Mouse (Mus musculus): ENCODE measurements around the gene Izumo2.

The Izumo2 gene

DNA sequence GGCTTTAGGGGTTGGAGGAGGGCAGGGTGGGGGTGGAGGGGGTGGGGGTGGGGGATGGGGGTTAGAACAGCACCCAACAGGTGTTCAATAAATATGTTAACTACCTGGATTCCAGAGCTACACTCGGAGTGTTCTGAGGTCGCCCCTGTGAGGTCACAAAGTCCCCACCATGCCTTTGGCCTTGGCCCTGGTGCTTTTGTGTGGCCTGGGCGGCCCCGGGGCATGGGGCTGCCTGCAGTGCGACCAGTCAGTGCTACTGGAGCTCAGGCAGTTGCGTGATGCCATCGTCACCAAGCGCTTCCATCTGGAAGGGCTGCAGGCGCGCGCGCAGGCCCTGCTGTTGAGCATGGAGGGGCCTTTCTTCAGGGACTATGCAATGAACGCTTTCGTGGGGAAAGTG is at the start of gene Izumo2:
Gene Izumo2, plus strand, starts transcription at position 169 of the 400 bp plus-strand sequence.
- no peak for DNase-seq

DNA sequence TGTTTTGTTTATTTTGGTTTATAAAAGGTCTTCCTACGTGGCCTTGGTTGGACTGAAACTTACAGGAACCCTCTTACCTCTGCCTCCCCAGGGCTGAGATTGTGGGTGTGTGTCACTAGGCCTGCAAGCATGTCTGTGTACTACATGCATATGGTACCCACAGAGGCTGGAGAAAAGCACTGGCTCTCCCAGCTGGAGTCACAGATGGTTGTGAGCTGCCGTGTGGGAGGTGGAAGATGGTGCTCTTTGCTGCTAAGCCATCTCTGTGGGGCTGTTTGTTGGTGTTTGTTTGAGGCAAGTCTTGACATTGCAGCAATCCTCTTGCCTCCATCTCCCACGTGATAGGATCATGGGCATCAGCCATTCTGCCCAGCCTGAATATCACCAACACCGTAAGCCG is 47.3 kb upstream of the Izumo2 start:
- no peak for DNase-seq

DNA sequence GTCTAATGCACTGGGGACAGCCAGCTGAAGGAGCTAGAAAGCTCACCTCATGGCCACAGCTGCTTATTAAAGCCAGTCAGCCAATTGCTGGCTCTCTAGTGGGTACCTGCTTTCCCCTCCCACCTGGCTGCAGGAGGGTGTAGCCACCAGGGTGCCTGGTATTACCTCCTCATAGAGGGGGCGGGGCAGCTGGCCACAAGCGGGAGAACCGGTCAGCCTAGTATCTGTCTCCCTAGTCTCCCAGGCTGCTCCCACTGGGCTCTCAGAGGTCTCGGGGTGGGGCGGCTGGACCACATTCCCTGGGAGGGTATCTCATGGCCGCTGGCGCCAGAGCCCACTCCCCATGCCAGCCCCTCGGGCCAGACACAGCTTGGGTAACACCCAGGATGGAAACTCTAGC is 46.4 kb upstream of the Izumo2 start:
- DNase-seq = peak; percentile 65

DNA sequence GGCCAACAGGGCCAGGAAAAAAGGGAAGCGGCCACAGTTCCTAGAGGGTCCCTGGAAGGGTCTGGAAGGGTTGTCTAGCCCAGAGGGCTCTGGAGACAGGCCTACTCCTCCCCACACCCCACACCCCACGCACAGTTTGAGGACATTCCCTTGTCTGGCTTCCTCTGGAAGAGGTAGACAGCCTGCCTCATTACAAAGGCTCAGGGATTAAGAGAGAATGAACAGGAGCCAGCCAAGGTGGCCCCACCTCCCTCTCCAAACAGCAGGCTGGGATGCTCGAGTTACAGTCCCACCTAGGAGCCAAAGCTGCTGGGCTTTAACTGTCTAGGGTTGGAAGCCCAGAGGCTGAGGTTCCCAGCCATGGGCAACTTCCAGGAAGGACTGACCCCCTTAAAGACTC is 46.0 kb upstream of the Izumo2 start:
- DNase-seq = no peak

DNA sequence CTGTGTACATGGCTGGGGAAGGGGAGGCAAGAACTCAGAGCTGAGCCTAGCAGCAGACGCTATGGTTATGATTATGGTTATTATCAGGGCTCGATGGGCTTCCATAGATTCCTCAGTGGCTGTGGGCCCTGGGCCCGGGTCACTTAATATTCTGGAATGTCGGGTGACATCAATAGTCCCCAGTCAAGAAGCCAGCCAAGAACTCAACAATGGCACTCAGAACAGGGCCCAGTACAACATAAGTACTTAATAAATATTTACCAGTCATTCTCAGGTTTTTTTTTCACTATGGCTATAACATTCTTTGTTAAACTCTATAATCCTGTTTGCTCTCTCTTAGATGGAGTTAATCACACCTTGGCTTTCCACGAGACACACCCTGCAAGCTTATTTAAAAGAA is 45.0 kb upstream of the Izumo2 start:
- DNase-seq = no peak

DNA sequence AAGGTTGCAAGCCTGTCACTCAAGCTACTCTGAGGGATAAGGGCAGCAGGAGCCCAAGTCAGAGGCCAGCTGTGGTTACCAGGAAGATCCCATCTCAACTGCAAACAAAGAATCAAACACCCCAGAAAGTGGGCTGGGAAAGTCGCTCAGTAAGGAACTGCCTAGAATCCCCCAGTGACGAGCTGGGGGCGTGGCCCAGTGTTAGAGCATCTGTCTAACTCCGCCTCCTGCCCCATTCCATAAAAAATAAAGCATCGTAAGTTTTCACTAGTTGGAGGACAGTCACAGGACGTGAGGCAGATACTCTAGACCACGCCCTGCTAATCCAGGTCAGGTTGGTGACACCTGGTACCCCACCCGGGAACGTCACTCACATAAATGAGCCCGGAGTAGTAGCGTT is 43.8 kb upstream of the Izumo2 start:
- no peak for DNase-seq

DNA sequence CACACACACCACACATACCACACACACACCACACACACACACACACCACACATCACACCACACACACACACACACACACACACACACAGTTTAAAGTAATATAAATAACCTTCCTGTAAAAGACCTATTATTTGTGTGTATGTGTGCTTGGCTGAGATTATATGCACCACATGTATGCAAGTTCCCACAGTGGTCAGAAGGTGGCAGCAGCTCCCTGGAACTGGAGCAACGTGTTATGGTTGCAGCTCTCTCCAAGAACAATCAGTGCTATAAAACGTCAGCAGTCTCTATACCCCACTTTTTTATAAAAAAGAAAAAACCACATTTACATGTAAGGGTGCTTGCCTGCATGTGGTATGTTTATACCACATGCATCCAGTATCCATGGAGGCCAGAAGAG is 42.1 kb upstream of the Izumo2 start:
- no peak for DNase-seq

DNA sequence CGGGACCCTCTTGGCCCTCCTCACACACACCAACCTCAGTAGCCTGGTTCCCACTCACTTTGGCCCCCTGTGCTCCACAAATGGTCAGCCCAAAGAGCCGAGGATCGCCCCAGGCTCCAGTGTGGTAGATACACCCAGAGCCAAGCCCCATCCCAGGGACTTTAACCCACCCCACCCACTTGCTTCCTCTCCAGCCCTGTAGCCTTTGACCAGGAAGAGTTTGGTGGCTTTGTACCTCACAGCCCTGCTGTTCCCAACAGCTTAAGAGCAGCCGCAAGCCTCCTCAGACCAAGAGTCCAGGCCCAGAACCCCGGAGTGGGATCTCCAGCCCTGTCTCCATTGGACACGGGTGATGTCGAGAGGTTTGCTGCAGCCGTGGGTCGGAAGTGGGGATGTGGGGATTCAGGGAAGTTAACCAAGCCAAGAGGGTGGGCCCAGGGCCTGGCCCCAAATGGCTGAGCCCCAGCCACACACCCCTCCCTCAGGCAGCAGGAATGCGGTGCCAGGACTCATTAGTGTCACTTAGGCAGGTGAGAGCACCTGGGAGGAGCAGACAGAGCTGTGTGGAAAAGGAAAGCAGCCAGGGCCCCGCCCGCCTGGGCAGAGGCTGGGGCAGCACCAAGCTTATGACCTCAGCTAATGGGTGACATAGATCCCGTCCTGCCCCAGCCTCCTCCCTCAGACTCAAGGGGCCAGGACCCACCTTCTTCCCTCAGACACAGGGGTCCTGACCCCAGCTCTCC is 40.4 kb upstream of the Izumo2 start:
- peak; percentile 38 for DNase-seq

DNA sequence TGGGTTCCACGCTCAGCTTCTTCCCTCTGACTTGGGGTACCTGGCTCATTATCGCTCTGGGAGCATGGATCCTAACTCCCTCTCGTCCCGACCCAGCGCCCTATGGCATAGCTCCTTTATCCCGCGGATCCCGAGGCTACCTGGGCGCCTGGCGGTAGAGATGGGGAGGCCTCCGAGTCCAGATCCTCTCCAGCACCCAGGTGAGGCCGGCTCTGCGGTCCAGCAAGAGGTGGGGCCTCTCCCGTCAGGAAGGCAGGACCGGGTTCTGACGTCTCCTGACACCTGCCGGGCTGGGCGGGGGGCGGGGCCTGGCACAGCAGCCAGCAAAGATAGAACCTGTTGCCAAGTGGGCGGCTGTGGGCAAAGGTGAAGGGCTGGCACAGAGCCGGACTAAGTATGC is 39.4 kb upstream of the Izumo2 start:
- peak; percentile 69 for DNase-seq

DNA sequence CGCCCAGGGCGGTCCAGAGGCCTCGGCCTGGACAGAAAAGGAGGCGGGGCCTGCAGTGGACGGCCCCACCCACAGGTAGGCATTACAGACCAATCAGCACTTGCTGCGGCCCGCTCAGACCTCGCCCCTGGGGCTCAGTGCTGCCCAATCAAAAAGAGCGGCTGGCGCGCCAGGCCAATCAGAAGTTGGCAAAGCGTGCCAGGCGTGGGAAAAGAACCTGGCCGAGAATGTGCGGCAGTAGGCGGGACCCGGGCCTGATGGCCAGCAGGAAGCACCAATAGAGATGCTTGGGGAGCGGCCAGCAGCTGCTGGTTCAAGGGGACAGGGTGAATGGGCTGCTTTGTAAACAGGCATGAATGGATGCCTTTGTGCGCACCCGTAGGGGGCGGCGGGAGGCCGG is 37.7 kb upstream of the Izumo2 start, which contains the start of gene Myh14:
Gene Myh14, minus strand, starts transcription at position 41 of the 400 bp plus-strand sequence.
- peak; percentile 90 for DNase-seq

DNA sequence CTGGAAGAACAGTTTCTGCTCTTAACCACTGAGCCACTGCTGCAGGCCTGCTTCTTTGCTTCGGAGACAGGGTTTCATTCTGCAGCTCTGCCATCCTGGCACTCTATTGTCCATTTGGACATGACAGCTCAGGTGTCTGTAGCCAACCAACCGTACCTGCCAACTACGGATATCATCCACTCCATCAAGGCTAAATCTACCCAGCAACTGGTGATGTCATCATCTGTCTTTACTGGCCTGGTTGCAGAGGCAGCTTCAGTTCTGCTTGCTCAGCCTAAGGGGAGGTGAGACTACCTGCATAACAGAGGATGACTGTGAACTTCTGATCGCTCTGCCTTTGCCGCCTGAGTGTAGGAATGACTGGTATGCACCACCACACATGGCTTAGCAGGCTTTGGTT is 36.3 kb upstream of the Izumo2 start:
- peak; percentile 17 for DNase-seq

DNA sequence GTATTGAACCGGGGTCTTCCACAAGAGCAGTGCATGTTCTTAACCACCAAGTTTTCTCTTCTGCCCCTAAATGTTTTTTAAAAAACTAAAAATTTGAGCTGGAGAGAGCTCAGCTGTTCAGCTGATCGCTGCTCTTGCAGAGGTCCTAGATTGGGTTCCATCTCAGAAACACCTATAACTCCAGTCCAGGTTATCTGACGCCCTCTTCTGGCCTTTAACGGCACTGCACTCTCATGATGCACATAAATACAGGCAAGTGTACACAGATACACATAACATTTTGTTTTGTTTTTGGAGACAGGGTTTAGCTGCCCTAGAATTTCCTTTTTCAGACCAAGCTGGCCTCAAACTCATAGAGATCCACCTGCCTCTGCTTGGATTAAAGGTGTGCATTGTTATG is 34.0 kb upstream of the Izumo2 start:
- DNase-seq = no peak

DNA sequence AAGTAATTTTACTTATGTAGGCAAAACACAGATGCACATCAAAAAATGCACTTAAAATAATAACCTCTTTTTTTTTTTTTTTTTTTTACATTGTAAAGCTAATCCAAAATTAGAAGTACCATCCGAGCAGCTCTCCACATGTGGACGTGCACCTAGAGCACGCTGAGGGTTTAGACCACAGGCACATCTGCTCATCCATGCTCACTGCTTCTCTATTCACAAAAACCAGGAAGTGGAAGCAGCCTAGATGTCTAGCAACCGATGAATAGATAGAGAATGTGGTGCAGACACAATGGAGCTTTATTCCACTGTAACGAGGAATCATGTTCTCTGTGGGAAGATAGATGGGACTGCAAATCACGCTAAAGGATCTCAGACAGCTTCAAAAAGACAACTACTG is 33.4 kb upstream of the Izumo2 start:
- no peak for DNase-seq

DNA sequence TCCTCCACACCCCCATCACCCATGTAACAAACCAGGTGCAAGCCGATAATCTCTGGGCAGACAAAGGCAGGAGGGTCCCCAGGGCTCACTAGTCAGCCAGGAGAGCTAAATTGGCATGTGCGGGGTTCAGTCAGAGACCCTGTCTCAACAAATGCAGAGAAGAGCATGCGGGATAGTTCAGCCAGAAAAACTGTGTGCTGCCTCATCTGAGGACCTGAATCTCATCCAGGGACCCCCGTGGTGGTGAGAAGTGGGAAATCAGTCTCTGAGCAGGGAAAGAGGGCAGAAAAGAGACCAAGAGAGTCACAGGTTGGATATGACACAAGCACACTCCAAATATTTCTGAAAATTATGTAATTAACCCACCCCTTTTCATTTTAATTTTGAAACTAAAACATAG is 32.4 kb upstream of the Izumo2 start:
- DNase-seq = no peak

DNA sequence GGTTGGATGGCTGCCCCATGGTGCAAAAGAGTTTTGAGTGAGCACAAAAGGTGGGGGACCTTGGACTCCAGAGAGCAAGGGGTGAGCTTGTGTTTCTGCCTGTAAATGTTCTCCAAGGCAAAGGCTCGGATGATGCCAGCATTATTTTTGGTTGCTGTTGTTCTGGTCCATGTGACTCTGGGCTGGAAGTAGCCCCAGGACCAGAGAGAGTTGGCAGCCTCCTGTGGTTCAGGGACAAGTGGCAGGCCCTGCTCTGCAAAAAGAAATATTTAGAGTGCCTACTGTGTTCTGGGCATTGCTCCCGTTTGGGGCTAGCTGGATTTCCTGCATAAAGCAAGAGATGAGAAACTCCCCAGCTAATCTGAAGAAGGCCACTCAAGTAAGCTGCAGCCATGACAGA is 31.9 kb upstream of the Izumo2 start:
- peak; percentile 26 for DNase-seq

DNA sequence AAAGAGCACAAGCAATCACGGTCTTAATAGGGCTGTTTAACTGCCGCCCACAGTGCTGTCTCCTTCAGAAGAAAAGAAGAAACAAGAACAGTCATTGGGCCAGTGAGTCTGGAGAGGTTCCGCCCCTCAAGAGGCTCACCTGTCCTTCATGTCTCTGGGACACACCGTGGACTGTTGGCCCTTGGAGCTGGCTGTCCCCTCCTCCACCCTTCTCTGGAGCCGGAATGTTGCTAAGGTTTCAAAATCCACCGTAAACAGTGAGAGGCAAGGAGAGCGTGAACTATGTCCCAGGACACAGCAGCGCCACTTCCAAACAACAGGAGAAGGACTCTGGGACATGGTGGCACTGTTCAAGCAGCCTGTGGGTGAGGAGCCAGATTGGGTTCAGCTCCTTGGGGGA is 24.9 kb upstream of the Izumo2 start:
- peak; percentile 51 for DNase-seq

DNA sequence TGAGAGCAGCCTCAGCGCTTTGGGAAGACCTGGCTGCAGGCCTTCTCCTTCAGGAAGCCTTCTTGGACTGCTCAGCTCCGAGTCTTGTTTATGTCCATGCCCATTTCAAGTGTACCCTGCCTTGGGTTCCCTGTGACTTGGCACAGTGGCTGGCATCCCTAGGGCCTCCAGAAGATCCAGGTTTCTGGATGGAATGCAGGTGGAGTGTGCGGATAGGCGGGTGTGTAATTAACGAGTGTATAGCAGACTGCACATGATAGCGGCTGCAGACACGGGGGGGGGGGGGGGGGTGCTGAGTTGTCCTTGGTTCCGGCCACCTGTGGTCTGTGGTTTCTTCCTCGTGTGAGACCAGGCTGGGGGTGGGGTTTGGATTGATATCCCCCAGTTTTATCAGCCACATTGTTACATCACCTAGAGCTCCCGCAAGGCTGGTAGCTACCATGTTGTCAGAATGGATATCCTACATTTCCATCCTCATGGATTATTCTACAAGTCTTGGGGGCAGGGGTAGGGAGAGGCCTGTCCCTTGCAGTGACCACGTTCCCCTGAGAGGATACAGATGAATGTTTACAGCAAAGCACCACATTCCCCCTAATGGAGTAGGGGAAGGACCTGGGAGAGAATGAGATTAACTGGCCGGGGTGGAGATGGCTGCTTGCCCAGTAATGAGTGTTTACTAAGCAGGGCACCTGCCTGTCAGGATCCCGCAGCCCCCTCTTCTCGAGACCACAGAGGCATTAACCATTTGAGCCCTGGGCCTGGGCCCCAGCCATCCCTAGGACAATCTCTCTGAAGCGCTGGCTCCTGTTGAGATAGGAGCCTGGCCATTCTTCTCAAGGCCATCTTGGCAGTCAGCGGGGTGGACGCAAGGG is 22.8 kb upstream of the Izumo2 start:
- no peak for DNase-seq

DNA sequence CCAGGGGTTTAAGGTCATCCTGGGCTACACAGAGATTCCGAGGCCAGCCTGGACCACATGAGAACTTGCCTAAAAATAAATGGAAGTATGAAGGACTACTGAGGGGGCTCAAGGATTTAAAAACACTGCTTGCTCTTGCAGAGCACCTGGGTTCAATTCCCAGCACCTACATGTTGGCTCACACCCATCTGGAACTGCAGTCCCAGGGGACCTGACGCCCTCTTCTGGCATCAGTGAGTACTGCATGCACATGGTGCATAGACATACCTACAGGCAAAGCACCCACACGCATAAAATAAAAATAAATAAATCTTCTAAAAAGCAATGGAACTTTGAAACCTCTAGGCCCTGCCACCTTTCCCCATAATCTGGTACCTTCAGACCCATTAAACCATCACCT is 19.7 kb upstream of the Izumo2 start:
- DNase-seq = no peak

DNA sequence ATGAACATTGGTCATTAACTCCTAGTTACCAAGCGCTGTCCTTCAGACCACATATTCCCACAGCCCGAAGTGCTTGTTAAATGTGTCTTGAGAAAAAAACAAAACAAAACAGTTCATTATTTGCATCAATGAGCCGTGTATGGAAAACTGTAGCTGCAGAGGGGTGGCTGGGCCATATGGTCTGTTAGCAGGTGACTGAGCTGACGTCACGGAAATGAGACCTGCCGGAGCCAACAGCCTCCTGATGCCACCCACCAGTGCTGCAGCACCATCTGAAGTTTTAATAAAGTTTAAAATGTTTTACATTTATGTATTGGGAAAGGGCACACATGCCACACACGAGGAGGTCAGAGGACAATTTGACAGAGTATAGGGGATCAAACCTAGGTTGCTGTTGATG is 19.2 kb upstream of the Izumo2 start:
- no peak for DNase-seq

DNA sequence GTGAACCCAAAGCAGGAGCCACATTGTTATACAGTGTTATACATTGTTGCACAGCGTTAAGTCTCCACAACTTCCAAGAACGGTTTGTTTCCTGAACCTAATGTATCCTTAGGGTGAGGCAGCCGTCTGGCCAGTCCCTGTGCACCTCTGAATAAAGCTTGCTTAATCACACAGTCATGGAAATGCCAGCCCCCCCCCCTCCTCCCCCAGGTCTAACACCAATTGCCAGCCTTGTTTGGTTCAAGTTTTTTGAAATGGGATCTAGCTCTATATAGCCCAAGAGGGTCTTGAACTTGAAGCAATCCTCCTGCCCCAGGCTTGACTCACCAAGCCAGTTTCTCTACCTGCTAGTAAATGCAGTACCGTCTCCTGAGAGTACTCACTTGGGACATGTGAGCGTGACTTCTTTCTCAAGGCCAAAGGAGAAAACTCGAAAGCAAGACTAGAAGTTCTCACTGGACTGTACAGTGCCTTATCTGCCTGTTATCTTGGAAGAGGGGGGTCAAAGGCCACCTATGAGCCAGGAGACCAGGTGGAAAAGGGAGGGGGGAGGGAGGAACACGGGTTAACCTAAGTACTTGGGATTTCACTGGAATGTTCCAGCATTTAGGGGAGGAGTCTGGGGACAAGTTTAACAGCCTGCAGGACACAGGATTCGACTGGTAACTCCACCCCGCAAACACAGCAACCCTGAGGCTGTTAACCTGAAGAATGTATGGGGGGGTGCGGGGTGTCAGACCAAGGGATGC is 14.9 kb upstream of the Izumo2 start:
- no peak for DNase-seq

DNA sequence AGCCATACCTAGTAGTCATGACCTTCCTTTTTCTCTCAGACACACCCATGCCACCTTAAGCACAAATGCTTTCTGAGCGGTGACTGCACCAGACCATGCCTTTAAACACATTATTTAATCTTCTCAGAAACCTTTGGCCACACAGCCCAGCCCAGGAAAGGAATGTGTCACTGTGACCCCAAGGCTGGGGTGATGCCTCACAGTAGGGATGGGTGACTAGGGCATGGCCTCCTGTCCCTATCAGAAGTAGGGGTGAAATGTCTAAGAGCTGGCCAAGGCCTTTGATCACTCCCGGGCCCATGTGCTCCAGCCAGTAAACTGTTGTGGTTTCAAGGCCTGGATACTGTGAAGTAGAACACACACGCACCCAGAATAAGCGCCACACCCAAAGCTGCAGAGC is 13.3 kb upstream of the Izumo2 start:
- DNase-seq = no peak

DNA sequence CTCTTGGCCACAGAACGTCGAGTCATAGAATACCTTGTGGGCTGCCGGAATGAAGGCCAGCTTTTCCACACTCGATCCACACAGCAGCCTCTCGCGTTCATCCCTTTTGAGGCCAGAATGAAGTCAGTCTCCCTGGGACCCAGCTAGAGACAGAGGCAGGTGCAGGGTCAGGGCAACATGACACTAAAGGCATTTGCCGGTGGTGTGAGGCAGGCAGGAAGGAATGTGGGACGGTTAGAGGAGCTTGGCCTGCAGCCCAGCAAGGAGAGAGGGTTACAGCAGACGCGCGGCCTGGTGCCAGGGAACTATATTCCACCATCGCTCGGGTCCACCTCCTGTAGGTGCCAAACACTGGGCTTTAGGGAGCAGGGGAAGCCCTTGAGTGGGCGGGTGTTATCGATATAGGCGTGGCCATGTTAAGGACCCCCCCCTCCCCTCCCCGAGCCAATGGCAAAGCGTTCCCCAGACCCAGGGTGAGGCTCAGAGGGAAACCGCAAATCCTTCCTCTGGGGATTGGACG is 11.3 kb upstream of the Izumo2 start:
- peak; percentile 75 for DNase-seq

DNA sequence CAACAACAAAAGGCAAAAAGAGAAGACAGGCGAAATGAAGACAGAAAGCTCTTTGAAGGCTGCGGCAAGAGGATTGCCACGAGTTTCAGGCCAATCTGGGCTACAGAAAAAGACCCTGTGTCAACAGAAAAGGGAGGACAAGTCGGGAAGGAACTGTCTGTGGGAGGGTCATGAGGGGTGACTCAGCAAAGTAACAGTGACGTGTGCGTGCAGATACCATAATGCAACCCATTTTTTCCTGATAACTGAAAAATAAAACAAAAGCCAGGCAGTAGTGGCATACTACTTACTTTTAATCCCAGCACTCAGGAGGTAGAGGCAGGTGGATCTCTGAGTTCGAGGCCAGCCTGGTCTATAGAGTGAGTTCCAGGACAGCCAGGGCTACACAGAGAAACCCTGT is 10.6 kb upstream of the Izumo2 start:
- no peak for DNase-seq
